Mouse (Mus musculus) stomach, embryonic 16.5 days (tissue): ENCODE measurements around the gene Scn4a. TPM values are rescaled to one million over a fixed set of nuclear protein-coding genes. Genes with fewer than 3 reads are reported as not detected.
A peak's percentile ranks its signal among the peaks of the same experiment; 100 is the strongest.

ENCODE experiments used
- ATAC-seq: fragments of 200-750 bp; cut with Nextera tagmentation; 2 replicates; pipeline ENCODE4 v1.8.0; 2017; ENCODE audit warnings: moderate number of reproducible peaks, moderate TSS enrichment; ENCODE audit not compliant: insufficient read depth, low FRiP score
- H3K27ac ChIP-seq: fragments of 300-500 bp; sonication (generic); 2 replicates; pipeline ENCODE4 v1.5.1; 2014; ENCODE audit warnings: low read length
- H3K27me3 ChIP-seq: fragments of 300-500 bp; sonication (generic); 2 replicates; pipeline ENCODE4 v1.6.1; 2014; ENCODE audit warnings: low read length, control low read depth, mixed read lengths; ENCODE audit not compliant: control insufficient read depth, insufficient read depth
- H3K36me3 ChIP-seq: fragments of 300-500 bp; sonication (generic); 2 replicates; pipeline ENCODE4 v1.6.1; 2014; ENCODE audit warnings: low read length; ENCODE audit not compliant: control insufficient read depth, insufficient read depth
- H3K4me1 ChIP-seq: fragments of 300-500 bp; sonication (generic); 2 replicates; pipeline ENCODE4 v1.6.1; 2014; ENCODE audit warnings: low read length, control low read depth, mixed read lengths; ENCODE audit not compliant: control insufficient read depth, insufficient read depth
- H3K4me2 ChIP-seq: fragments of 300-500 bp; sonication (generic); 2 replicates; pipeline ENCODE4 v1.6.1; 2014; ENCODE audit warnings: low read depth, low read length, mixed read lengths
- H3K4me3 ChIP-seq: fragments of 300-500 bp; sonication (generic); replicated peaks from 2 replicates; pipeline ENCODE4 v1.5.1; 2014; ENCODE audit warnings: mild to moderate bottlenecking, low read length
- H3K9ac ChIP-seq: fragments of 300-500 bp; sonication (generic); 2 replicates; pipeline ENCODE4 v1.6.1; 2014; ENCODE audit warnings: low read length
- H3K9me3 ChIP-seq: fragments of 300-500 bp; sonication (generic); replicated peaks from 2 replicates; pipeline ENCODE4 v1.6.1; 2016; ENCODE audit warnings: low read length, control low read depth; ENCODE audit not compliant: control insufficient read depth
- WGBS: fragments of 180-500 bp; shearing (Covaris S2); extraction: QIAGEN DNeasy Blood & Tissue Kit; methylation state at CpG from one replicate; pipeline ENCODE4 v1.1.7; 2014; 5-methylcytosine and 5-hydroxymethylcytosine counted together
- polyA plus RNA-seq: library from polyadenylated mRNA; unstranded; fragments of >200 nt; fragmentation: Nextera tagmentation; extraction: Ambion mirVana; gene quantifications from 2 replicates; pipeline ENCODE4 v1.2.1, GENCODE M21; 2015

The Scn4a gene
- polyA plus RNA-seq, 1 experiment from 2014 or later = 0.30 TPM

GRCm38 (mm10) chr11:106269060-106269431 is 84.0 kb downstream of the Scn4a start:
- peak overlapping the region; percentile 41 for H3K4me2 ChIP-seq
- ATAC-seq = no peak
- no peaks in the 10 kb centered on the region for H3K27me3 ChIP-seq
- H3K4me1 ChIP-seq = peaks cover 47% of the 10 kb centered on the region
- H3K27ac ChIP-seq = peak overlapping the region; percentile 96
- H3K36me3 ChIP-seq = peaks cover 27% of the 10 kb centered on the region
- H3K9me3 ChIP-seq = no peaks in the 10 kb centered on the region
- H3K4me3 ChIP-seq = peak overlapping the region; percentile 13; the same call in 1 of the 2 replicates
- 12% methylated on average over 3 of the region's 3 CpGs for WGBS
- H3K9ac ChIP-seq = peak overlapping the region; percentile 64

Other genes with a start within 250 kb of the Scn4a start
- not detected in 2 replicates for gene Gm10840, start 192.4 kb downstream of the Scn4a start, polyA plus RNA-seq
- gene Limd2, start 192.4 kb downstream of the Scn4a start, polyA plus RNA-seq = 95.6 and 111 TPM in 2 replicates
- 18.8 and 19.6 TPM in 2 replicates for gene Strada, start 151.1 kb downstream of the Scn4a start, polyA plus RNA-seq
- 100 and 112 TPM in 2 replicates for gene Ccdc47, start 136.9 kb downstream of the Scn4a start, polyA plus RNA-seq
- 69.6 and 70.0 TPM in 2 replicates for gene Ddx42, start 136.4 kb downstream of the Scn4a start, polyA plus RNA-seq
- gene Ftsj3, start 97.2 kb downstream of the Scn4a start, polyA plus RNA-seq = 46.4 and 50.9 TPM in 2 replicates
- gene Psmc5, start 97.1 kb downstream of the Scn4a start, polyA plus RNA-seq = 257 and 260 TPM in 2 replicates
- 53.8 and 58.1 TPM in 2 replicates for gene Smarcd2, start 80.3 kb downstream of the Scn4a start, polyA plus RNA-seq
- 0.21 TPM in 2 replicates for gene Tcam1, start 76.6 kb downstream of the Scn4a start, polyA plus RNA-seq
- not detected in 2 replicates for gene Gh, start 51.4 kb downstream of the Scn4a start, polyA plus RNA-seq
- 3.5 and 3.6 TPM in 2 replicates for gene Cd79b, start 38.5 kb downstream of the Scn4a start, polyA plus RNA-seq
- 0.62 and 0.96 TPM in 2 replicates for gene Prr29, start 12.2 kb upstream of the Scn4a start, polyA plus RNA-seq
- gene Icam2, start 34.8 kb upstream of the Scn4a start, polyA plus RNA-seq = 39.5 and 40.6 TPM in 2 replicates
- 6.3 and 9.4 TPM in 2 replicates for gene Ern1, start 134.6 kb upstream of the Scn4a start, polyA plus RNA-seq